Mouse (Mus musculus) embryonic facial prominence, embryonic 13.5 days (tissue): ENCODE measurements around the gene Map3k14. TPM values are rescaled to one million over a fixed set of nuclear protein-coding genes. Genes with fewer than 3 reads are reported as not detected.

Experiments
- ATAC-seq: fragments of 200-750 bp; cut with Nextera tagmentation; 2 replicates; pipeline ENCODE4 v1.8.0; 2017; ENCODE audit warnings: low read depth; ENCODE audit not compliant: insufficient number of reproducible peaks, insufficient read depth, low FRiP score, low TSS enrichment
- H3K27ac ChIP-seq: fragments of 300-500 bp; sonication (generic); 2 replicates; pipeline ENCODE4 v1.5.1; 2015; ENCODE audit warnings: moderate library complexity, mild to moderate bottlenecking, inconsistent platforms
- H3K27me3 ChIP-seq: fragments of 300-500 bp; sonication (generic); 2 replicates; pipeline ENCODE4 v1.6.1; 2015; ENCODE audit warnings: mild to moderate bottlenecking, inconsistent platforms
- H3K36me3 ChIP-seq: fragments of 300-500 bp; sonication (generic); 2 replicates; pipeline ENCODE4 v1.6.1; 2015; ENCODE audit warnings: mild to moderate bottlenecking, inconsistent platforms
- H3K4me1 ChIP-seq: fragments of 300-500 bp; sonication (generic); 2 replicates; pipeline ENCODE4 v1.6.1; 2015; ENCODE audit warnings: inconsistent platforms
- H3K4me2 ChIP-seq: fragments of 300-500 bp; sonication (generic); 2 replicates; pipeline ENCODE4 v1.6.1; 2015; ENCODE audit warnings: moderate library complexity, mild to moderate bottlenecking, inconsistent platforms
- H3K4me3 ChIP-seq: fragments of 300-500 bp; sonication (generic); 2 replicates; pipeline ENCODE4 v1.5.1; 2015; ENCODE audit warnings: mild to moderate bottlenecking, inconsistent platforms
- H3K9ac ChIP-seq: fragments of 300-500 bp; sonication (generic); 2 replicates; pipeline ENCODE4 v1.6.1; 2015; ENCODE audit warnings: mild to moderate bottlenecking, inconsistent platforms
- H3K9me3 ChIP-seq: fragments of 300-500 bp; sonication (generic); 2 replicates; pipeline ENCODE4 v1.6.1; 2016; ENCODE audit warnings: inconsistent platforms
- WGBS: fragments of 180-500 bp; shearing (Covaris S2); methylation state at CpG from one replicate; pipeline ENCODE4 v1.1.7; 2015; ENCODE audit warnings: mixed read lengths; 5-methylcytosine and 5-hydroxymethylcytosine counted together
- polyA plus RNA-seq: library from polyadenylated mRNA; unstranded; fragments of >200 nt; fragmentation: Nextera tagmentation; extraction: Ambion mirVana; gene quantifications from 2 replicates; pipeline ENCODE4 v1.2.1, GENCODE M21; 2015

Map3k14 gene
- polyA plus RNA-seq, 1 experiment from 2014 or later = 4.4 TPM

GRCm38 (mm10) chr11:103219995-103220394 is 47.3 kb downstream of the Map3k14 start:
- Histone ChIP-seq H3K9me3 (no peaks in the 10 kb centered on the region), H3K27me3 (peaks cover 14% of the 10 kb centered on the region), H3K4me1 (peaks cover 21% of the 10 kb centered on the region), H3K36me3 (peaks cover 46% of the 10 kb centered on the region), H3K4me3 (no peak overlapping the region), H3K4me2 (no peak overlapping the region), H3K27ac (no peak overlapping the region), H3K9ac (no peak overlapping the region)
- 80% methylated on average over 4 of the region's 4 CpGs for WGBS
- ATAC-seq = no peak

- H3K9ac ChIP-seq = no peak overlapping the region
- 78% methylated on average over 5 of the region's 5 CpGs for WGBS
- ATAC-seq = no peak
- no peaks in the 10 kb centered on the region for H3K9me3 ChIP-seq
- H3K27me3 ChIP-seq = peaks cover 14% of the 10 kb centered on the region
- no peak overlapping the region for H3K27ac ChIP-seq
- H3K4me3 ChIP-seq = no peak overlapping the region
- peaks cover 16% of the 10 kb centered on the region for H3K4me1 ChIP-seq
- H3K4me2 ChIP-seq = no peak overlapping the region
- peaks cover 40% of the 10 kb centered on the region for H3K36me3 ChIP-seq
These were observed 48.0 kb downstream of the Map3k14 start for GRCm38 (mm10) chr11:103219259-103219658.

- Histone ChIP-seq H3K4me2 (peak overlapping the region; percentile 99), H3K4me1 (peaks cover 8% of the 10 kb centered on the region), H3K27ac (no peak overlapping the region), H3K9me3 (no peaks in the 10 kb centered on the region), H3K4me3 (peak overlapping the region; percentile 43), H3K36me3 (peaks cover 33% of the 10 kb centered on the region), H3K9ac (peak overlapping the region; percentile 61), H3K27me3 (peaks cover 14% of the 10 kb centered on the region)
- 16% methylated on average over 6 of the region's 6 CpGs for WGBS
- ATAC-seq = no peak
These were observed 48.8 kb downstream of the Map3k14 start for GRCm38 (mm10) chr11:103218517-103218901.

GRCm38 (mm10) chr11:103217790-103218516 is 49.3 kb downstream of the Map3k14 start, which contains the start of gene Spata32:
Gene Spata32 (minus strand): TSS chr11:103218432.
- peaks cover 30% of the 10 kb centered on the region for H3K36me3 ChIP-seq
- peak within 1 kb of the TSS; percentile 99 for H3K4me2 ChIP-seq
- H3K9me3 ChIP-seq = no peaks in the 10 kb centered on the region
- H3K27me3 ChIP-seq = peaks cover 14% of the 10 kb centered on the region
- peaks cover 8% of the 10 kb centered on the region for H3K4me1 ChIP-seq
- peak; percentile 52; the same call in 1 of the 2 replicates for ATAC-seq
- peak within 1 kb of the TSS; percentile 43 for H3K4me3 ChIP-seq
- H3K9ac ChIP-seq = peak within 1 kb of the TSS; percentile 61
- under 1% methylated on average over 45 of the region's 45 CpGs for WGBS
- no peak within 1 kb of the TSS for H3K27ac ChIP-seq

- H3K9me3 ChIP-seq = no peaks in the 10 kb centered on the region
- 73% methylated on average over 1 of the region's 1 CpGs for WGBS
- no peak overlapping the region for H3K9ac ChIP-seq
- ATAC-seq = no peak
- H3K36me3 ChIP-seq = peaks cover 12% of the 10 kb centered on the region
- no peak overlapping the region for H3K4me3 ChIP-seq
- peaks cover 8% of the 10 kb centered on the region for H3K4me1 ChIP-seq
- H3K4me2 ChIP-seq = no peak overlapping the region
- peaks cover 14% of the 10 kb centered on the region for H3K27me3 ChIP-seq
- H3K27ac ChIP-seq = no peak overlapping the region
These were observed 51.9 kb downstream of the Map3k14 start for GRCm38 (mm10) chr11:103215355-103215754.

- ATAC-seq = no peak
- H3K9me3 ChIP-seq = no peaks in the 10 kb centered on the region
These were observed 53.6 kb downstream of the Map3k14 start for GRCm38 (mm10) chr11:103213712-103214111.

GRCm38 (mm10) chr11:103210291-103210690 is 57.0 kb downstream of the Map3k14 start:
- no peak for ATAC-seq
- Histone ChIP-seq H3K27ac (no peak overlapping the region), H3K36me3 (no peaks in the 10 kb centered on the region), H3K4me1 (no peaks in the 10 kb centered on the region), H3K4me3 (no peak overlapping the region), H3K9ac (no peak overlapping the region), H3K9me3 (no peaks in the 10 kb centered on the region), H3K27me3 (no peaks in the 10 kb centered on the region), H3K4me2 (no peak overlapping the region)
- 63% methylated on average over 8 of the region's 8 CpGs for WGBS

More at GRCm38 (mm10) chr11:103213712-103214111, 53.6 kb downstream of the Map3k14 start:
- Histone ChIP-seq H3K27ac (no peak overlapping the region), H3K36me3 (no peaks in the 10 kb centered on the region), H3K27me3 (0 out of 2 replicates have a peak, but pooled peaks cover 9% of the 10 kb centered on the region), H3K4me3 (no peak overlapping the region), H3K4me2 (no peak overlapping the region), H3K4me1 (peaks cover 7% of the 10 kb centered on the region), H3K9ac (no peak overlapping the region)
- 83% methylated on average over 5 of the region's 5 CpGs for WGBS

GRCm38 (mm10) chr11:103208458-103208857 is 58.8 kb downstream of the Map3k14 start, which contains the start of gene 1700023F06Rik:
Gene 1700023F06Rik (minus strand): TSS chr11:103208558.
- no peak within 1 kb of the TSS for H3K27ac ChIP-seq
- whole genome bisulfite sequencing = 82% methylated on average over 3 of the region's 3 CpGs
- H3K4me2 ChIP-seq = no peak within 1 kb of the TSS
- no peaks in the 10 kb centered on the region for H3K4me1 ChIP-seq
- no peaks in the 10 kb centered on the region for H3K9me3 ChIP-seq
- H3K9ac ChIP-seq = no peak within 1 kb of the TSS
- H3K36me3 ChIP-seq = no peaks in the 10 kb centered on the region
- H3K4me3 ChIP-seq = no peak within 1 kb of the TSS
- ATAC-seq = no peak
- H3K27me3 ChIP-seq = no peaks in the 10 kb centered on the region

GRCm38 (mm10) chr11:103206203-103206602 is 61.1 kb downstream of the Map3k14 start:
- H3K4me1 ChIP-seq = peaks cover 7% of the 10 kb centered on the region
- no peak overlapping the region for H3K9ac ChIP-seq
- no peaks in the 10 kb centered on the region for H3K36me3 ChIP-seq
- no peak overlapping the region for H3K4me3 ChIP-seq
- peaks cover 2% of the 10 kb centered on the region; the same call in 1 of the 2 replicates for H3K27me3 ChIP-seq
- no peak overlapping the region for H3K4me2 ChIP-seq
- no peaks in the 10 kb centered on the region for H3K9me3 ChIP-seq
- H3K27ac ChIP-seq = no peak overlapping the region
- WGBS = 90% methylated on average over 6 of the region's 6 CpGs
- no peak for ATAC-seq

GRCm38 (mm10) chr11:103202376-103202775 is 64.9 kb downstream of the Map3k14 start:
- Histone ChIP-seq H3K9ac (no peak overlapping the region), H3K36me3 (no peaks in the 10 kb centered on the region), H3K4me1 (peaks cover 34% of the 10 kb centered on the region), H3K9me3 (no peaks in the 10 kb centered on the region), H3K27ac (no peak overlapping the region), H3K4me3 (no peak overlapping the region), H3K27me3 (peaks cover 41% of the 10 kb centered on the region), H3K4me2 (no peak overlapping the region)
- no peak for ATAC-seq

GRCm38 (mm10) chr11:103201664-103202063 is 65.6 kb downstream of the Map3k14 start:
- Histone ChIP-seq H3K27ac (peak overlapping the region; percentile 57), H3K9me3 (no peaks in the 10 kb centered on the region), H3K4me1 (peaks cover 34% of the 10 kb centered on the region), H3K4me3 (no peak overlapping the region), H3K27me3 (peaks cover 48% of the 10 kb centered on the region), H3K36me3 (no peaks in the 10 kb centered on the region), H3K4me2 (no peak overlapping the region), H3K9ac (no peak overlapping the region)
- ATAC-seq = peak; percentile 65
- WGBS = 9% methylated on average over 6 of the region's 6 CpGs
